Mouse (Mus musculus): ENCODE data around the gene Ahrr. TPM values are rescaled to one million over a fixed set of nuclear protein-coding genes. Genes with fewer than 3 reads are reported as not detected.

Ahrr gene
- total and polyA plus RNA-seq, 2 experiments from 2014 or later: 2.3 to 7.6 TPM

DNA sequence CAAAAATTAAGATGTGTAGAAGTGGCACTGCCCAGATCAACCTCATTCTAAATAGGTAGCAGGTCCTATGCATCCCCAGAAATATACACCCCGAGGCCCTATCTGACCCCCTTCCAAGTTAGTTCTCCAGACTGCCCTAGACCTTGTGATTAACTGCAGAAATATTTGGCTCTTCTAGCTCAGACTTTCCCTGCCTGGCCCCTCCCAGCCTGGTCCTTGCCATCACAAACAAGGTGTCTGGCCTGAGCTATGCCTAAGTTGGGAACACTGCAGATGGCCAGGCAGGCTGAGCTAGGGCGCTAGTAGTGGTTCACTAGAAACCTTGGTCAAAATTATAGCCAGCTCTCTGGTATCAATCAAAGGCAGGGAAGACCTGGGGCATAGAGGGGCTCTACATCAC, 124.6 kb downstream of the Ahrr start:
- 58% methylated on average over 2 of the region's 2 CpGs for WGBS
- no peak overlapping the region for H3K4me3 ChIP-seq (ENCODE audit: low read depth, low read length)

DNA sequence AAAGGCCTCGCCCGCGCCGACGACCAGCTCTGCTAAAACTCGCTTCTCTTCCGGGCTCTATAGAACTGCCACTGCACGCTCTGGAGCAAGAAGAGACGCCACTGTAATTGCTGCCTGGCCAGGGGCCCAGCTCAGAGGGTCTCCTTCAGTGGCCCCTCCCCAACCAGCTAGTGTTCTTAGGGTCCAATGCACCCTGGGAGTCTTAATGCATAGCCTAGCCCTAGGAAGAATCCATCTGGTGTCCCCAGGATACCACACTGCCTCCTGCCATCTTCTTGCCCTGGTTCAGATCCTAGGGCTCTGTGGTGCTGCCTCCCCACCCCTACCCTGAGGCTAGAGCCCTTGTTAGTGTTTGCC, 125.1 kb downstream of the Ahrr start:
- TF ChIP-seq EP300 (IDR thresholded peaks at IDR 0.05; ENCODE audit: low read depth) (no peak), CTCF (IDR thresholded peaks at IDR 0.05; ENCODE audit: low read depth) (no peak)
- no peak overlapping the region for H3K27ac ChIP-seq (ENCODE audit: low read depth)
- H3K9ac ChIP-seq (replicated peaks; ENCODE audit: low read depth, low read length): peak overlapping the region; percentile 47
- H3K36me3 ChIP-seq (replicated peaks; ENCODE audit: control insufficient read depth, insufficient read depth, low read length): peaks cover 20% of the 10 kb centered on the region
- H3K4me1 ChIP-seq (ENCODE audit: control insufficient read depth, insufficient read depth): peaks cover 18% of the 10 kb centered on the region; the same call in 1 of the 2 replicates
- ATAC-seq (ENCODE audit: insufficient read depth, low read depth): peak; percentile 4
- no peaks in the 10 kb centered on the region for H3K27me3 ChIP-seq (ENCODE audit: control insufficient read depth, insufficient read depth, low read length)
- 15% methylated on average over 9 of the region's 9 CpGs for WGBS
- peak overlapping the region; percentile 36 for H3K4me3 ChIP-seq (ENCODE audit: low read depth, low read length)
- H3K4me2 ChIP-seq (ENCODE audit: low read depth, low read length): peak overlapping the region; percentile 63
- no peaks in the 10 kb centered on the region for H3K9me3 ChIP-seq (replicated peaks; ENCODE audit: control insufficient read depth, low read length)
- no peak for DNase-seq (ENCODE audit: low spot score)

More for the DNA sequence above, 124.6 kb downstream of the Ahrr start:
- Histone ChIP-seq H3K9ac (replicated peaks; ENCODE audit: low read depth, low read length) (no peak overlapping the region), H3K36me3 (replicated peaks; ENCODE audit: control insufficient read depth, insufficient read depth, low read length) (peaks cover 24% of the 10 kb centered on the region), H3K9me3 (replicated peaks; ENCODE audit: control insufficient read depth, low read length) (no peaks in the 10 kb centered on the region), H3K27ac (ENCODE audit: low read depth) (no peak overlapping the region), H3K27me3 (ENCODE audit: control insufficient read depth, insufficient read depth, low read length) (no peaks in the 10 kb centered on the region), H3K4me2 (ENCODE audit: low read depth, low read length) (no peak overlapping the region), H3K4me1 (ENCODE audit: control insufficient read depth, insufficient read depth) (peaks cover 18% of the 10 kb centered on the region; the same call in 1 of the 2 replicates)
- ATAC-seq (ENCODE audit: insufficient read depth, low read depth) (0 out of 2 replicates have a peak, but pooled peaks have one; percentile 22), DNase-seq (ENCODE audit: low spot score) (no peak)
- TF ChIP-seq EP300 (IDR thresholded peaks at IDR 0.05; ENCODE audit: low read depth) (no peak), CTCF (IDR thresholded peaks at IDR 0.05; ENCODE audit: low read depth) (no peak)

DNA sequence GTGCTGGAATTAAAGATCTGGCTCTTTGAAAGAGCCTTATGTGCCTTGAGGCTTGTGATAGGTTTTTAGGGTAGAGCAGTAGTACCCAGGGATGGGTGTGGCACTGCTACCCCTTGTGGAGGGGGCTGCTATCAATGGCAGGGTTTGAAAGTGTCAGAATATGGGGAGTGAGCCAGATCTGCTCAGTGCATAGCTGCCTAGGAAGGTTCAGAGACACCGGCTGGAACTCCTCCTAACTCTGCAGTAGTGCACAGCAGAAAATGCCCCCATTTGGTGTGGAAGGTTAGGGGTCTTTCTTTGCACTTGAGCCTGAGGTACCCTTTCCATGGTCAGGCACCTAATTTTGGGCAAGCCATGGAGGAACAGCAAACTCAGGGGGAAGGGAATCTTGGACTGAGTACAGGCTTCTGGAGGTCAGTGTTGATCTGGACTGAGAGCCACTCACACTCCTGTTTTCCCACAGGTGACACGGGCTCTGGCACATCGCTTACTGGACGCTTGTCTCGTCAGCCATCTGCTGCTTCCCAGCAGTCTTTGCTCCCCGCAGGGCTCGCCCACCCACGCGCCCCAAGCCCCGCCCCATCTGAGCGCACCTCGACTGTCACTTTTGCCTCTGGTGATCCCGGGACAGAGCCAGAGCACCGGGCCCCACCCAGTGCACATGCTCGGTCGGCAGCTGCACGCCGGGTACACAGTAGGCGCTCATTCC, 125.6 kb downstream of the Ahrr start:
- no peak for TF ChIP-seq CTCF (IDR thresholded peaks at IDR 0.05; ENCODE audit: low read depth)
- TF ChIP-seq EP300 (IDR thresholded peaks at IDR 0.05; ENCODE audit: low read depth): no peak
- Histone ChIP-seq H3K9me3 (replicated peaks; ENCODE audit: control insufficient read depth, low read length) (no peaks in the 10 kb centered on the region), H3K36me3 (replicated peaks; ENCODE audit: control insufficient read depth, insufficient read depth, low read length) (peaks cover 15% of the 10 kb centered on the region), H3K4me3 (ENCODE audit: low read depth, low read length) (peak overlapping the region; percentile 36), H3K27me3 (ENCODE audit: control insufficient read depth, insufficient read depth, low read length) (no peaks in the 10 kb centered on the region), H3K4me1 (ENCODE audit: control insufficient read depth, insufficient read depth) (peaks cover 18% of the 10 kb centered on the region; the same call in 1 of the 2 replicates), H3K27ac (ENCODE audit: low read depth) (no peak overlapping the region), H3K9ac (replicated peaks; ENCODE audit: low read depth, low read length) (peak overlapping the region; percentile 47), H3K4me2 (ENCODE audit: low read depth, low read length) (peak overlapping the region; percentile 63)
- ATAC-seq (ENCODE audit: insufficient read depth, low read depth) (peak; percentile 50), DNase-seq (ENCODE audit: low spot score) (peak; percentile 33)
- 7% methylated on average over 19 of the region's 19 CpGs for WGBS

Other genes starting within 250 kb of the Ahrr start
- gene Cep72, start 230.0 kb downstream of the Ahrr start, total RNA-seq (2014; rRNA removed; ENCODE audit: low replicate concordance): 3.9 and 5.5 TPM in 2 replicates
- gene Cep72, start 230.0 kb downstream of the Ahrr start, polyA plus RNA-seq (2015; fragmentation: Nextera tagmentation; extraction: Ambion mirVana): 4.5 and 4.8 TPM in 2 replicates
- 1.4 TPM in 1 of 2 replicates, not detected in the other for gene Slc9a3, start 170.9 kb downstream of the Ahrr start, total RNA-seq (2014; rRNA removed; ENCODE audit: low replicate concordance)
- 0.47 and 0.67 TPM in 2 replicates for gene Slc9a3, start 170.9 kb downstream of the Ahrr start, polyA plus RNA-seq (2015; fragmentation: Nextera tagmentation; extraction: Ambion mirVana)
- gene Exoc3, start 83.6 kb downstream of the Ahrr start, total RNA-seq (2014; rRNA removed; ENCODE audit: low replicate concordance): 47.0 and 62.8 TPM in 2 replicates
- 55.5 and 57.4 TPM in 2 replicates for gene Exoc3, start 83.6 kb downstream of the Ahrr start, polyA plus RNA-seq (2015; fragmentation: Nextera tagmentation; extraction: Ambion mirVana)
- gene Pdcd6, start 25.2 kb upstream of the Ahrr start, total RNA-seq (2014; rRNA removed; ENCODE audit: low replicate concordance): 60.3 and 112 TPM in 2 replicates
- 90.3 and 90.8 TPM in 2 replicates for gene Pdcd6, start 25.2 kb upstream of the Ahrr start, polyA plus RNA-seq (2015; fragmentation: Nextera tagmentation; extraction: Ambion mirVana)
- gene Sdha, start 57.9 kb upstream of the Ahrr start, total RNA-seq (2014; rRNA removed; ENCODE audit: low replicate concordance): 401 and 402 TPM in 2 replicates
- gene Sdha, start 57.9 kb upstream of the Ahrr start, polyA plus RNA-seq (2015; fragmentation: Nextera tagmentation; extraction: Ambion mirVana): 912 and 960 TPM in 2 replicates
- gene Ccdc127, start 58.0 kb upstream of the Ahrr start, total RNA-seq (2014; rRNA removed; ENCODE audit: low replicate concordance): 6.4 and 7.2 TPM in 2 replicates
- 43.5 and 46.5 TPM in 2 replicates for gene Ccdc127, start 58.0 kb upstream of the Ahrr start, polyA plus RNA-seq (2015; fragmentation: Nextera tagmentation; extraction: Ambion mirVana)
- gene Lrrc14b, start 71.7 kb upstream of the Ahrr start, total RNA-seq (2014; rRNA removed; ENCODE audit: low replicate concordance): 25.5 and 26.0 TPM in 2 replicates
- 25.2 and 32.2 TPM in 2 replicates for gene Lrrc14b, start 71.7 kb upstream of the Ahrr start, polyA plus RNA-seq (2015; fragmentation: Nextera tagmentation; extraction: Ambion mirVana)
- gene Zfp72, start 98.5 kb upstream of the Ahrr start, total RNA-seq (2014; rRNA removed; ENCODE audit: low replicate concordance): 1.1 and 2.3 TPM in 2 replicates
- gene Zfp72, start 98.5 kb upstream of the Ahrr start, polyA plus RNA-seq (2015; fragmentation: Nextera tagmentation; extraction: Ambion mirVana): 2.8 and 2.9 TPM in 2 replicates
- 46.2 and 61.1 TPM in 2 replicates for gene Ftl1-ps1, start 107.4 kb upstream of the Ahrr start, total RNA-seq (2014; rRNA removed; ENCODE audit: low replicate concordance)
- gene Ftl1-ps1, start 107.4 kb upstream of the Ahrr start, polyA plus RNA-seq (2015; fragmentation: Nextera tagmentation; extraction: Ambion mirVana): 43.1 and 44.0 TPM in 2 replicates
- 2.5 and 7.5 TPM in 2 replicates for gene Zfp825, start 201.7 kb upstream of the Ahrr start, total RNA-seq (2014; rRNA removed; ENCODE audit: low replicate concordance)
- 12.2 and 14.3 TPM in 2 replicates for gene Zfp825, start 201.7 kb upstream of the Ahrr start, polyA plus RNA-seq (2015; fragmentation: Nextera tagmentation; extraction: Ambion mirVana)

All from heart, postnatal 0 days (tissue).